Mouse (Mus musculus): Measurements from ENCODE around the gene Smarcb1.

Smarcb1 gene

GRCm38 (mm10) chr10:75872915-75873542 is 48.4 kb downstream of the Smarcb1 start:
- in situ Hi-C loops (cut with MboI; ENCODE audit: low pct_unique_long_range_greater_than_20kb in 1 of 2, low sequenced_read_pairs in 2 of 2, unreplicated experiment in 1 of 2) = loop anchor here in 1 of 2 experiments (5.0 kb wide), 1 partner anchor 64 kb away; the partner anchor contains the start of gene Mmp11

GRCm38 (mm10) chr10:75872025-75872914 is 49.1 kb downstream of the Smarcb1 start:
- in situ Hi-C loops (cut with MboI; ENCODE audit: low pct_unique_long_range_greater_than_20kb in 1 of 2, low sequenced_read_pairs in 2 of 2, unreplicated experiment in 1 of 2) = loop anchor here in 1 of 2 experiments (5.0 kb wide), 1 partner anchor 65 kb away; the partner anchor contains the start of gene Mmp11

GRCm38 (mm10) chr10:75861587-75861986 is 59.8 kb downstream of the Smarcb1 start:
- in situ Hi-C loops (cut with MboI; ENCODE audit: low pct_unique_long_range_greater_than_20kb in 1 of 2, low sequenced_read_pairs in 2 of 2, unreplicated experiment in 1 of 2) = no loop called here

GRCm38 (mm10) chr10:75860746-75861145 is 60.7 kb downstream of the Smarcb1 start:
- in situ Hi-C loops (cut with MboI; ENCODE audit: low pct_unique_long_range_greater_than_20kb in 1 of 2, low sequenced_read_pairs in 2 of 2, unreplicated experiment in 1 of 2) = no loop called here

GRCm38 (mm10) chr10:75859786-75860470 is 61.5 kb downstream of the Smarcb1 start, which contains the start of gene Mif:
Mif (minus strand) TSS chr10:75860240.
- in situ Hi-C loops (cut with MboI; ENCODE audit: low pct_unique_long_range_greater_than_20kb in 1 of 2, low sequenced_read_pairs in 2 of 2, unreplicated experiment in 1 of 2) = loop anchor here in 1 of 2 experiments (10.0 kb wide), 1 partner anchor 115 kb away; no protein-coding TSS in a partner anchor

- in situ Hi-C loops (cut with MboI; ENCODE audit: low pct_unique_long_range_greater_than_20kb in 1 of 2, low sequenced_read_pairs in 2 of 2, unreplicated experiment in 1 of 2) = loop anchor here in 1 of 2 experiments (10.0 kb wide), 1 partner anchor 114 kb away; no protein-coding TSS in a partner anchor
Observed at GRCm38 (mm10) chr10:75859107-75859746, 62.2 kb downstream of the Smarcb1 start.

GRCm38 (mm10) chr10:75857598-75857997 is 63.8 kb downstream of the Smarcb1 start:
- in situ Hi-C loops (cut with MboI; ENCODE audit: low pct_unique_long_range_greater_than_20kb in 1 of 2, low sequenced_read_pairs in 2 of 2, unreplicated experiment in 1 of 2) = loop anchor here in 1 of 2 experiments (10.0 kb wide), 1 partner anchor 113 kb away; no protein-coding TSS in a partner anchor

GRCm38 (mm10) chr10:75856976-75857375 is 64.4 kb downstream of the Smarcb1 start:
- in situ Hi-C loops (cut with MboI; ENCODE audit: low pct_unique_long_range_greater_than_20kb in 1 of 2, low sequenced_read_pairs in 2 of 2, unreplicated experiment in 1 of 2) = loop anchor here in 1 of 2 experiments (10.0 kb wide), 1 partner anchor 112 kb away; no protein-coding TSS in a partner anchor

GRCm38 (mm10) chr10:75856155-75856907 is 65.1 kb downstream of the Smarcb1 start:
- in situ Hi-C loops (cut with MboI; ENCODE audit: low pct_unique_long_range_greater_than_20kb in 1 of 2, low sequenced_read_pairs in 2 of 2, unreplicated experiment in 1 of 2) = loop anchor here in 1 of 2 experiments (10.0 kb wide), 1 partner anchor 112 kb away; no protein-coding TSS in a partner anchor

- in situ Hi-C loops (cut with MboI; ENCODE audit: low pct_unique_long_range_greater_than_20kb in 1 of 2, low sequenced_read_pairs in 2 of 2, unreplicated experiment in 1 of 2) = loop anchor here in 1 of 2 experiments (10.0 kb wide), 1 partner anchor 111 kb away; no protein-coding TSS in a partner anchor
Observed at GRCm38 (mm10) chr10:75855416-75855981, 65.9 kb downstream of the Smarcb1 start.

GRCm38 (mm10) chr10:75854791-75855190 is 66.6 kb downstream of the Smarcb1 start:
- in situ Hi-C loops (cut with MboI; ENCODE audit: low pct_unique_long_range_greater_than_20kb in 1 of 2, low sequenced_read_pairs in 2 of 2, unreplicated experiment in 1 of 2) = loop anchor here in 1 of 2 experiments (10.0 kb wide), 1 partner anchor 110 kb away; no protein-coding TSS in a partner anchor

GRCm38 (mm10) chr10:75854096-75854495 is 67.3 kb downstream of the Smarcb1 start:
- in situ Hi-C loops (cut with MboI; ENCODE audit: low pct_unique_long_range_greater_than_20kb in 1 of 2, low sequenced_read_pairs in 2 of 2, unreplicated experiment in 1 of 2) = loop anchor here in 1 of 2 experiments (10.0 kb wide), 1 partner anchor 109 kb away; no protein-coding TSS in a partner anchor

GRCm38 (mm10) chr10:75853452-75853851 is 68.0 kb downstream of the Smarcb1 start:
- in situ Hi-C loops (cut with MboI; ENCODE audit: low pct_unique_long_range_greater_than_20kb in 1 of 2, low sequenced_read_pairs in 2 of 2, unreplicated experiment in 1 of 2) = loop anchor here in 1 of 2 experiments (10.0 kb wide), 1 partner anchor 109 kb away; no protein-coding TSS in a partner anchor

- in situ Hi-C loops (cut with MboI; ENCODE audit: low pct_unique_long_range_greater_than_20kb in 1 of 2, low sequenced_read_pairs in 2 of 2, unreplicated experiment in 1 of 2) = loop anchor here in 1 of 2 experiments (10.0 kb wide), 1 partner anchor 108 kb away; no protein-coding TSS in a partner anchor
Observed at GRCm38 (mm10) chr10:75852539-75853125, 68.8 kb downstream of the Smarcb1 start.

GRCm38 (mm10) chr10:75851681-75852080 is 69.7 kb downstream of the Smarcb1 start:
- in situ Hi-C loops (cut with MboI; ENCODE audit: low pct_unique_long_range_greater_than_20kb in 1 of 2, low sequenced_read_pairs in 2 of 2, unreplicated experiment in 1 of 2) = loop anchor here in 1 of 2 experiments (10.0 kb wide), 1 partner anchor 107 kb away; no protein-coding TSS in a partner anchor

GRCm38 (mm10) chr10:75851076-75851475 is 70.3 kb downstream of the Smarcb1 start:
- in situ Hi-C loops (cut with MboI; ENCODE audit: low pct_unique_long_range_greater_than_20kb in 1 of 2, low sequenced_read_pairs in 2 of 2, unreplicated experiment in 1 of 2) = loop anchor here in 1 of 2 experiments (10.0 kb wide), 1 partner anchor 106 kb away; no protein-coding TSS in a partner anchor
